Mouse (Mus musculus) embryo, embryonic 11.5 days (tissue): ENCODE data around the gene Galntl6.
"Not testable (repeated sequence)": the region's sequence is repeated elsewhere in the genome, so short reads cannot be mapped to it uniquely, and the experiment has no call there.

ENCODE experiments used
- DNase-seq: peaks from one replicate; pipeline ENCODE4 v3.0.0-alpha.2; 2012; ENCODE audit warnings: low read depth, low spot score

The Galntl6 gene

GRCm38 (mm10) chr8:57767541-57767940, 1144.9 kb downstream of the Galntl6 start:
- no peak for DNase-seq

- DNase-seq = no peak
Measured at GRCm38 (mm10) chr8:57766471-57767065, 1145.9 kb downstream of the Galntl6 start.

GRCm38 (mm10) chr8:57765726-57766351, 1146.6 kb downstream of the Galntl6 start:
- no peak for DNase-seq

GRCm38 (mm10) chr8:57765192-57765591, 1147.2 kb downstream of the Galntl6 start:
- DNase-seq = no peak

- DNase-seq = not testable (repeated sequence)
Measured at GRCm38 (mm10) chr8:57762622-57763021, 1149.8 kb downstream of the Galntl6 start.

- DNase-seq = no peak
Measured at GRCm38 (mm10) chr8:57760921-57761320, 1151.5 kb downstream of the Galntl6 start.

GRCm38 (mm10) chr8:57758857-57759256, 1153.6 kb downstream of the Galntl6 start:
- no peak for DNase-seq

GRCm38 (mm10) chr8:57757476-57757875, 1155.0 kb downstream of the Galntl6 start:
- DNase-seq = no peak

- no peak for DNase-seq
Measured at GRCm38 (mm10) chr8:57754066-57754465, 1158.4 kb downstream of the Galntl6 start.

- DNase-seq = no peak
Measured at GRCm38 (mm10) chr8:57743636-57744035, 1168.8 kb downstream of the Galntl6 start.

- no peak for DNase-seq
Measured at GRCm38 (mm10) chr8:57741983-57742382, 1170.5 kb downstream of the Galntl6 start.

GRCm38 (mm10) chr8:57741309-57741708, 1171.1 kb downstream of the Galntl6 start:
- no peak for DNase-seq

- no peak for DNase-seq
Measured at GRCm38 (mm10) chr8:57737281-57737680, 1175.2 kb downstream of the Galntl6 start.

GRCm38 (mm10) chr8:57732795-57733194, 1179.6 kb downstream of the Galntl6 start:
- no peak for DNase-seq

GRCm38 (mm10) chr8:57731666-57732065, 1180.8 kb downstream of the Galntl6 start:
- DNase-seq = no peak

- no peak for DNase-seq
Measured at GRCm38 (mm10) chr8:57728276-57728675, 1184.2 kb downstream of the Galntl6 start.

GRCm38 (mm10) chr8:57724843-57725627, 1187.4 kb downstream of the Galntl6 start:
- no peak for DNase-seq
